Mouse (Mus musculus): Measurements from ENCODE around the gene Cinp.

Cinp gene

GRCm38 (mm10) chr12:110830293-110831024 lies 58.5 kb downstream of the Cinp start:
- no peak for DNase-seq

GRCm38 (mm10) chr12:110828908-110829307 lies 60.0 kb downstream of the Cinp start:
- DNase-seq, result no peak

Measured in retina, postnatal 1 day (tissue).